Mouse (Mus musculus) gastrocnemius, adult 2 months (tissue): ENCODE measurements at regions not wholly inside any gene's neighbourhood (a gene's known extent, or its start where the extent isn't known, plus 50 kb on each side); places are given as distances from the start of the nearest gene placed in this dataset.
"Not testable (repeated sequence)": the region's sequence is repeated elsewhere in the genome, so short reads cannot be mapped to it uniquely, and the experiment has no call there.

ENCODE experiments used
- DNase-seq: peaks from one replicate; pipeline ENCODE4 v3.0.0; 2022
- H3K27ac ChIP-seq: fragments of 200-600 bp; 2 replicates; pipeline ENCODE4 v1.8.1; 2022; ENCODE audit warnings: mild to moderate bottlenecking
- H3K4me3 ChIP-seq: fragments of 200-600 bp; 2 replicates; pipeline ENCODE4 v1.8.1; 2022; ENCODE audit warnings: mild to moderate bottlenecking, moderate library complexity
- CTCF ChIP-seq: fragments of 200-600 bp; IDR thresholded peaks from 2 replicates; pipeline ENCODE4 v1.8.1; 2022; ENCODE audit warnings: antibody characterized with exemption, mild to moderate bottlenecking, moderate library complexity
- intact Hi-C: fragments of 180-260 bp; cut with DNase I; formaldehyde crosslinking; loops from one replicate; pipeline ENCODE4 v1.15.1; 2025

GRCm38 (mm10) chr12:107178676-107179075, 309.8 kb upstream of the 3110018I06Rik start:
- Histone ChIP-seq H3K4me3 (no peak overlapping the region), H3K27ac (no peak overlapping the region)
- no peak for DNase-seq
- intact Hi-C loops: no loop called here
- TF ChIP-seq CTCF: no peak

GRCm38 (mm10) chr12:107180501-107180900, 307.9 kb upstream of the 3110018I06Rik start:
- intact Hi-C loops: no loop called here
- TF ChIP-seq CTCF: no peak
- no peak overlapping the region for H3K27ac ChIP-seq
- no peak overlapping the region for H3K4me3 ChIP-seq
- no peak for DNase-seq

- H3K27ac ChIP-seq: no peak overlapping the region
- intact Hi-C loops: no loop called here
- no peak for DNase-seq
Observed at GRCm38 (mm10) chr12:107181291-107181690, 307.1 kb upstream of the 3110018I06Rik start.

GRCm38 (mm10) chr12:107182091-107182655, 306.3 kb upstream of the 3110018I06Rik start:
- intact Hi-C loops: no loop called here
- Histone ChIP-seq H3K4me3 (no peak overlapping the region), H3K27ac (no peak overlapping the region)
- TF ChIP-seq CTCF: no peak
- DNase-seq: no peak

More at GRCm38 (mm10) chr12:107181291-107181690, 307.1 kb upstream of the 3110018I06Rik start:
- H3K4me3 ChIP-seq: no peak overlapping the region
- TF ChIP-seq CTCF: no peak

- intact Hi-C loops: no loop called here
- no peak for DNase-seq
- Histone ChIP-seq H3K4me3 (no peak overlapping the region), H3K27ac (no peak overlapping the region)
- TF ChIP-seq CTCF: no peak
Observed at GRCm38 (mm10) chr12:107183283-107183682, 305.1 kb upstream of the 3110018I06Rik start.

- no peak for TF ChIP-seq CTCF
- DNase-seq: no peak
- intact Hi-C loops: no loop called here
- H3K27ac ChIP-seq: no peak overlapping the region
- no peak overlapping the region for H3K4me3 ChIP-seq
Observed at GRCm38 (mm10) chr12:107184426-107184825, 304.0 kb upstream of the 3110018I06Rik start.

GRCm38 (mm10) chr12:107186361-107186760, 302.1 kb upstream of the 3110018I06Rik start:
- no peak for DNase-seq
- TF ChIP-seq CTCF: no peak
- H3K27ac ChIP-seq: no peak overlapping the region
- no peak overlapping the region for H3K4me3 ChIP-seq
- intact Hi-C loops: no loop called here

GRCm38 (mm10) chr12:107188055-107188454, 300.4 kb upstream of the 3110018I06Rik start:
- Histone ChIP-seq H3K27ac (no peak overlapping the region), H3K4me3 (no peak overlapping the region)
- DNase-seq: no peak
- no peak for TF ChIP-seq CTCF
- intact Hi-C loops: no loop called here

- H3K4me3 ChIP-seq: no peak overlapping the region
- no peak for TF ChIP-seq CTCF
- intact Hi-C loops: no loop called here
- H3K27ac ChIP-seq: no peak overlapping the region
- DNase-seq: no peak
Observed at GRCm38 (mm10) chr12:107198389-107199018, 289.9 kb upstream of the 3110018I06Rik start.

GRCm38 (mm10) chr12:107200903-107201302, 287.5 kb upstream of the 3110018I06Rik start:
- Histone ChIP-seq H3K4me3 (no peak overlapping the region), H3K27ac (no peak overlapping the region)
- no peak for TF ChIP-seq CTCF
- DNase-seq: no peak
- intact Hi-C loops: no loop called here

GRCm38 (mm10) chr12:107208826-107209225, 279.6 kb upstream of the 3110018I06Rik start:
- H3K27ac ChIP-seq, intact Hi-C loops, H3K4me3 ChIP-seq, DNase-seq: not testable (repeated sequence)

- no peak for TF ChIP-seq CTCF
- intact Hi-C loops: no loop called here
- no peak for DNase-seq
- no peak overlapping the region for H3K27ac ChIP-seq
- no peak overlapping the region for H3K4me3 ChIP-seq
Observed at GRCm38 (mm10) chr12:107212826-107213225, 275.6 kb upstream of the 3110018I06Rik start.

- H3K4me3 ChIP-seq: no peak overlapping the region
- intact Hi-C loops: no loop called here
- no peak overlapping the region for H3K27ac ChIP-seq
- no peak for TF ChIP-seq CTCF
- DNase-seq: no peak
Observed at GRCm38 (mm10) chr12:107216119-107216518, 272.3 kb upstream of the 3110018I06Rik start.
